Mouse (Mus musculus): ENCODE measurements around the gene Rcvrn.

Gene Rcvrn

DNA sequence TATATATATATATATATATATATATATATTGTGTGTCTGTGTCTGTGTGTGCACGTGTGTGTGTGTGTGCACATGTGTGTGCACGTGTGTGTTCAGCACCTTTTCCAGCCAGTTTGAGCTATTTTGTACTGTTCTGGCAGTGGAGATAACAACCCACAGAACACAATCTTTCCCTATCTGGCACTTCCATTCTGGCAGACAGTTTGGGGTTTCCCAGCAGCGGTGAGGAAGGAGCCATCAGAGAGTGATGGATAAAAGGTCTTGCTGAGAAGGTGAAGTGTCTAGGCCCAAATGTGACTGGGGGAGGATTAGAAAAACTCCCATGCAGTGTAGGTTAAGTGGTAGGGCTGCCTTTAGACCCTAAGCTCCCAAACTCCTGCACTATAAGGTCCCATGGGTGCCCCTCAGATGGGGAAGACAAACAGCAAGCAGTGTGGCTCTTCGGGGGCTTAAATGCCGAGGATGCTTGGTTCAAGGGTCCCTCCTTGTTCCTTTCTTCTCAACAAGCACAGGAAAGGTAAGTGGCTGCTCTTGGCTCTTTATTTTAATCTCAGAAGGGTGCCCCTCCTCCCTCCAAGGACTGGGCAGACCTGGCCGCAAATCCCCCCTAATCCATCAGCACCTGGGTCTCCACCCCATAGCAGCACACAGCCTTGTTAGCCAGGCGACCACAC lies at the start of gene Rcvrn:
Rcvrn (plus strand) TSS at position 624 of the 674 bp plus-strand sequence.
- no peak for DNase-seq

DNA sequence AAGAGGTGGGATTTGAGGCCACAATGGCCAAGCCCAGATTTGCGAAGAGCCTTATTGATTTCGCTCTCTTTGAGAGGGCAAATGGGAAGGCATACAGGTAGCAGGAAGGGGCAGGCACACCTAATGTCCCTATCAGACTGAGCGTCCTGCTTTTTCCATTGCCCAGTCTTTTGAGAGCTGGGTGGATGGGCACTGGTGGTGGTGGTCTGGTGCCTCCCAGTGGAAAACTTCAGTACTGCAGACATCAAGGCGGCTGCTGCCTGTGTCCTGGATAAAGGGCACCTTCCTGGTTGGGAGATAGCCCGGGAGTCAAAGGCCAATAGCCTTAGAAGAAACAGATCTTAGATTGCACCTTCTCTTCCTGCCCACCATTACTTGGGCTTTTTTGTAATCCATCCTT lies 47.4 kb upstream of the Rcvrn start:
- DNase-seq, result peak; percentile 71 to 86

DNA sequence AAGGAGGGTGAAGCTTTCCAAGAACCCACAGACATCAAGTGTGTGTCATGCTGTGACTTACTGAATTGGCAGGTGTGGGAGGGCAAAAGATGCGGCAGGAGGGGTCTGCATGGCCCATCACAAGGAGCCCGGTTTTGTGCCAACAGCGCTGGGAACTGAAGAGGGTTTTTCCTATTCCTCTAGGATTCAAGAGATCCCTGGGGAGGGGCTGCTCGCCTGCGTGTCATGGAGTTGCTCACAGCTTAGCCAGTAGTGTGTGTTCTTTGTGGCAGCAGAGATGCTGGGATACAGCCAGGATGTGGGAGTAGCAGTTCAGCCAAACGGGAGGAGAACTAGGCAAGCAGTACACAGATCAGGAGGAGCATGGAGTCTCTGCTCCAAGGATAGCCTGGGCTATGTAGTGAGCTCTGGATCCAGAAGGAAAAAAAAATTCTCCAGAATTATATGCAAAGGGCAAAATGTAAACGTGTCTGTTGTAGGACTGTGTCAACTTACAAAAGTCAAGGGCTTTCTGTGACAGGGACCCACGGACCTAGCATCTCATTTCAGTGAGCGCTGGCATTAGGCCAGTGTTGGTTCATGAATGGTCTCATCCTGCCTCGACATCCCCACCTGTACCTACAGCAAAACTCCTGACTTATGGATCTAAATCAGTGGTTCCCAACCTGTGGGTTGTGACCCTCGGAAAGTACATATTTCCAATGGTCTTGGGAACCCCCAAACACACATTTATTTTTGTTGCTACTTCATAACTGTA lies 46.3 kb upstream of the Rcvrn start:
- no peak for DNase-seq

DNA sequence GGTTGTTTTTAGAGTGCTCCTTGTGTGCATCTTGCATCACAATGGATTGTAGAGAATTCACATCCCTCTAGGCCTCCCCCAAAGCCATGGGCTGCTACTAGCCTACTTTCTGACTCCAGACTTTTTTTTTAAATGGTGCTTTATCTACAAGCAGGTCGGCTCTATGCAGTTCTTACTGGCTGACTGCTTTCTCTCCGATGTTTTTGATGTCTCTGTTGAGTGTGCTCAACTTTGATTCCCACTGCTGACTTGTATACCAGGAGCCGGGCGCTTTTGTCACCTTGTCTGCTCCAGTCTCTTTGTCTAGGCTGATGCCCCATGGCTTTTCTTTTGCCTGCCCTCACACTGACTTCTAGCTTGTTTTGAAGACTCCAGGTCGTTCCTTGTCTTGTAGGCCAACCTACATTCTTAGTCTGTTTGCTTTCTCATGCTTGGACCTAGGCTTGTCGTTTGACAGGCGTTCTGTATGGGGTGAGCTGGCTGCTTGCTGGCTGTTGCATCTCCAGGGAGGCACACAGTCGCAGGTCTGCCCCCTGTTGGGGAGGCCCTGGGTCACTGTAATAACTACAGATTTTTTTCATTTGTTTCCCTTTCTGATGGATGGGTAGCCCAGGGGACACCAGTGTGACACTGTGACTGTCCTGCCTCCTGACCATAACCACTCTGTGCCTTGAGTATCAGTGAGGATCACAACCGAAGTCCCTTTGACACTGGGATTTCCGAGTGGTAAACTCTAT lies 45.0 kb upstream of the Rcvrn start:
- DNase-seq, result peak in 1 of 2 experiments; percentile 8

DNA sequence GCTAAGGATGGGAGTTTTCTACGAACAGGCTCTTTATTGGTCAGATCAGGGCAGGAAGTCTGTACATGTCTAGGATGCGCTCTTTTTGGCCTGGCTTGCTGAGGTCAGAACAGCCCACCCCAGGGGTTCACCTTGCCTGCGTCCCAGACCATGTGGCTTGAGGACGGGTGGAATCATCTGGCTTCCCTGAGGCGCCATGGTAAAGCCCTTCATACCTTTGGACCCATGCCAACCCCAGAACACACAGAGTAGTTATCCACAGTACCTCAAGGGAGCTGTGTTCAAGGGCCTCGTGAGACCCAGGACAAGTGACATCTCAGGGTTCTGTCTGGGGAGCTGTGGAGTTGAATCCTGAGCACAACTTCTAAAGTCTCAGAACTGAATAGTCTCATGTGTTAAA lies 43.4 kb upstream of the Rcvrn start:
- no peak for DNase-seq

DNA sequence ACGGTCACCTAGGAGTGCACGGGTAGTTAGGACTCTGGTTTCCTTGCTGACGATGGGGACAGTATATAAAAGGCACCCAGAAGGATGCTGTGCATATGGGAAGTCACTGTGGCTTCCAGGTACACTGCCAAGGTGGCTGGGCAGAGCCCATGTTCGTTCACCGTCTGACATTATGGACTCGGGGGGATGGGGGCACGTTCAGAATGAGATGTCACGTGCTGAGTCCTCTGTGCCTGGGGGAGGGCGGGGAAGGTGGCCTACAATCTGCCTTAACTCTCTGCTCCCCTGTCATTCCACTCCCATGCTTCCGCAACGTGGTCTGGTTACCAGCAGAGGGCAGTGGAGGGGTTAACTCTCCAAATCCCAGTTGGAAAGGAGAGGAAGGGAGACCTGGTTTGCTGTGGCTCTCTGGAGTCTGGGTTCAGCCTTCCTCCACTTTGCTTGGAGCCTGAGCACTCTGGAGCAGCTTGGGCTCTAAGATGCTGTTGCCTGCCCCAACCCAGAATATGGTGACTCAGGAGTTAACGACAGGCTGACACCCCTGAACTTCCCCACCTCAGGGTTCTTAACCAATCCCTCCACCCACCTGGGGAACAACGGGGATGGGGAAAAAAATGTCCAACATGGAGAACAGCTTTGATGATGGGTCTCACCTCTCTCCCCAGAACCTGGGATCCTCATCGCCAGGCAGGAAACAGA lies 42.8 kb upstream of the Rcvrn start:
- peak in 1 of 2 experiments; percentile 36 for DNase-seq

- DNase-seq, result no peak
Measured at GRCm38 (mm10) chr11:67652893-67653255, 42.3 kb upstream of the Rcvrn start.

DNA sequence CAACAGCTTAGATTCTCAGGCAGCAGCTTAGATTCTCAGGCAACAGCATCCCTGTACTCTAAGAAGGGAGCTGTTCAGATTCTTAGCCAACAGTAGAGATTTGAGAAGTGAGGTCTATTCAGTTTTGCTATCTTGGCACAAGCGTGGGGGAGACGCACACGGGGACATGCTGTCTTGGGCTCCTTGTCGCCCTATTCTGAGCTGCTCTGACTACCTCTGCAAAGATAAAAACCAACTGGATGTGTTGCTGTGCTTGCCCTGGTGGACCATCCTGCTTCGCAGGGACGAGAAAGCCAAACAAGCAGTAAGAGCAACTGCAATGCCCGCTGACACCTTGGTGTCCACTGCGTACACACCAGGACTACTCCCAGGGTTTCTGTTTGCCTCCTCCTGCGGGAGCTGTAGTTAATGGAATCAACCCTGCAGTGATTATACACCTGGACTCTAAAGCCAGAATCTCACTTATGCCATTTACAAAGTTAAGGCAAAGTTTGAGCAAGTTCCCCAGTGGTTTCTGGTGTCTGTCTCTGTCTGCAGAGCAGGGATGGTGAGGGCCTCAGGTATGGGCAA lies 41.5 kb upstream of the Rcvrn start:
- no peak for DNase-seq

GRCm38 (mm10) chr11:67654514-67654913 lies 40.6 kb upstream of the Rcvrn start:
- DNase-seq, result no peak

DNA sequence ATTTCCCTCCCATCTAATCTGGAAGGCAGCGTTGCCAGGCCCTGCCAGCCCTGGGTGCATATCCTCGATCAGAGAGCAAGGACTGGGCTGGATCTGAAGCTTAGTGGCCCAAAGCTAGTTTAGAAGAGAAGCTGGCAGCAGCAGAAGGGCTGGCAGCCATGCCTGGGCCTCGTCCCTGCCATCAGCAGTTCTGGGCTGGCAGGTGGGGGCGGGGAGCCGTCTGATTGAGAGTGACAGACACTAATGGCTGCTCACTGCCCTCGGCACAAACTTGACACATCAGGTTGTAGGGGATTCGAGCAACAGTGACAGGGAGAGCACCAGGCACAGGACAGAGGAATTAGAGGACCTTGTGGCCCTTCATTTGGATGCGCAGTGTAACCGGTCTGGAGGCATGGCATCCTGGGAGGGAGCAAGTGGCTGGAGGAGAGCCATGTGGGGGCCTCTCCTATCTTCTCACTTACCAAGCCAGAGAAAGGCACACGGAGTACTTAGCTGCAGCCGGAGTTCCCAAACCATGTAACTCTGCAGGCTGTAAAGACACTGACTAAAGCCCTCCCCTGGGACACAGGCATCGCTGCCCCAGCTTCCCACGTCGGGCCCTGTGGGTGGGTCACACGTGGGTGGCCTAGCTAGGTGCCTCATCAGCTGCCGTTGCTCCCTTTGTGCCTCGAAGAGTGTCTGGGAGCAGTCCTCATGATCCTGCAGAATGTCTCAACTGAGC lies 39.7 kb upstream of the Rcvrn start:
- no peak for DNase-seq

GRCm38 (mm10) chr11:67656366-67656765 lies 38.8 kb upstream of the Rcvrn start:
- DNase-seq, result no peak

GRCm38 (mm10) chr11:67656811-67657210 lies 38.3 kb upstream of the Rcvrn start:
- no peak for DNase-seq

- peak in 1 of 2 experiments; percentile 59 for DNase-seq
Measured at GRCm38 (mm10) chr11:67657685-67658382, 37.3 kb upstream of the Rcvrn start.

DNA sequence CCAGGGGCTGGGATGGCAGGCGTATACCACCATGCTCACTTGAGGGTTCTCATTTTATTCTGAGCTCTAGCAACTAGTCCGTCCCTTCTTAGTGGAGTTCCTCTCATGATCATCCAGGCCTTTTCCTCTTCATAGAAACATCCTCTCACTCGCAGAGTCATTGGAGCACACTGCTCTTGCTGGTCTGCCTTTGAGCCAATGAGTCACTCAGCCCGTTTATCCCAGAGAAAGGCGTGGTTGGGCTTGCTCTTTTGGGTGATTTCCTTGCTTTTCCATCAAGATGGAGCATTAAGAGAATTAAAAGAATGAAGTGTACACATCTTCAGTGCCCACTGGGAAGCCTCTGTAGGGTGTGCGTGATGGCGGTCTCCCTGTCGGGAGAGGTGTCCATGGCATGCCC lies 33.7 kb upstream of the Rcvrn start:
- DNase-seq, result no peak

- no peak for DNase-seq
Measured at GRCm38 (mm10) chr11:67663437-67663836, 31.7 kb upstream of the Rcvrn start.

GRCm38 (mm10) chr11:67664261-67664660 lies 30.9 kb upstream of the Rcvrn start:
- DNase-seq, result no peak

GRCm38 (mm10) chr11:67664918-67665317 lies 30.2 kb upstream of the Rcvrn start:
- DNase-seq, result no peak

DNA sequence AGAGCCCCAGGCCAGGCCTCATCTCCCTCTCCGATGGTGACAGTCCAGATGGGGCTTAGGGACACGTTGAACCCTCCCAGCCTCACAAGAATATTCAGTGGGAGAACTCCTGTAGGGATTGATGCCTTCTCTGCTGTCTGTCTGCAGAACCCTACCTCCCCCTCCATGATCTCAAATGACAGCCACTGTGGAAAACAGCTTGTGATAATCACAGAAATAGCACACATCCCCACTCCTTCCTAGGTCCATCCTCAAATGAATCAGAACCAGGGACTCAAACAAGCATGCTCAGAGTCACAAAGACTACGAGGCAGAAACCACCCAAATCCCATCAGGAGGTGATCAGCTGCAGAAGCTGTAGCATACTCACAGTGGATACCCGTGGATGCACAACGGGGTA lies 29.0 kb upstream of the Rcvrn start:
- DNase-seq, result no peak

DNA sequence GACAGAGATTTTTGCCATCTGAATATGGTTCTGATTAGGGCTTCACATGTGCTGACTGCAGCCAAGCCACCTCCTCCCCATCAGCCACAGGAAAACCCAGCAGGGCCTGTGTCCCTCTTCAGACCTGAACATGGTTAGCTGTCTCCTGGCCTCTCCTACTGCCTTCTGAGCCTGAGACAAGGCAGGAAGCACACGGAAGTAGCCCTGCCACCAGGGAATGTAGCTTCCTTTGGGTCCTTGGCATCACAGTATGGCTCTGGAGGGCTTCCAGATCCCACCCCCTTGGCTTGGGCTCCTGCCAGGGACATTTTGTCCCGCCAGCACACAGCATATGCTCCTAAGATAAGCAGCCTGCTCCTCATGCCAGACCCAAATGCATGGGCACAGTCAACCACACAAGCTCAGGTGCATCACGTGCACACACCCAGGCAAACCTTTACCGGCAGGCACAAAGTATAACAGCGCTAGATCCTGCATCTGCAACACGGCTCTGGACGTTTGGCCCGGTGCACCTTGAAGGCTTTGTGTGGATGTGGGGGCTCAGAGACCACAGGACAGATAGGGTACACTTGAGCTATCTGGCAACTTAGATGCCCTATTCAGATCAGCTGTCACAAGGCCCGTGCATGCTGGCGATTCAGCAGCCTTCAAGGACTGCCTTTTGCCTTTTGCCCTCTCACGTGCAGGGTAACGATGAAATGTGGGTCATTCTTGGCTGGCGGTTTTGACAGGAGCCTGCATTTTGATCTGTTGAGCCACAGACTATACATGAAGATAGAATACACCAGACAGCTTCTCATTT lies 27.4 kb upstream of the Rcvrn start:
- DNase-seq, result peak; percentile 64 to 75

DNA sequence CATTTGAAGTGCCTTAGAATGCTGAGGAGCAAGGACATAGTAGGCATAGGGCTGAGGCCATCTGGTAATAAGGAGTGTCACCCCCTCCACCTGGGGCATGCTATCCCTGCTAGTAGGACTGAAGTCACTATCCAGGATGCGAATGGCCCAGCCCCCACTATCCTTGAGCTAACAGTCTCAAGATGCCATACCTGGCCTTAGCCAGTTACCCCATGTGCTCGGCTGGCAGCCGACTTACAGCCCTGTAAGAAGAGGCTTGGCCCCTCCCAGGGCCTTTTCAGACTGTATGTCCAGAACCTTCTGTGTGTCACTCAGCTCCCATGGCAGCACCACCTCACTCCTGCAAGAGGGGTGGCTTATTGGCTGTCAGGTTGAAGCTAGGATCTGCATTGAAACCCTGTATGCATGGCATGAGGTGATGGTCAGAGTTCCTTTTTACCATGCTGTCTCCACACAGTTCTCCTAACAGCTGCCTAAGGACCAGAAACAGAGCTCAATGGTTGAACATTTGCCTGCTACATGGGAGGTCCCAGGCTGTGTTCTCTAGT lies 26.6 kb upstream of the Rcvrn start:
- no peak for DNase-seq

All from kidney, postnatal 25 days (tissue).